Mouse (Mus musculus) mouse embryonic stem cell (cell line): Measurements from ENCODE around the gene Spg7.
"Not testable (repeated sequence)": the region's sequence is repeated elsewhere in the genome, so short reads cannot be mapped to it uniquely, and the experiment has no call there.

ENCODE experiments used
- in situ Hi-C, 2 experiments: fragments of 300-500 bp; cut with MboI; formaldehyde crosslinking; loops; 1 replicate in 1 of 2; 3 replicates in 1 of 2; pipeline ENCODE4 v1.14.3; 2019 to 2020; ENCODE audit warnings: low sequenced_read_pairs in 2 of 2, low pct_unique_long_range_greater_than_20kb in 1 of 2, mixed read lengths in 1 of 2; ENCODE audit not compliant: unreplicated experiment in 1 of 2

Spg7 gene

DNA sequence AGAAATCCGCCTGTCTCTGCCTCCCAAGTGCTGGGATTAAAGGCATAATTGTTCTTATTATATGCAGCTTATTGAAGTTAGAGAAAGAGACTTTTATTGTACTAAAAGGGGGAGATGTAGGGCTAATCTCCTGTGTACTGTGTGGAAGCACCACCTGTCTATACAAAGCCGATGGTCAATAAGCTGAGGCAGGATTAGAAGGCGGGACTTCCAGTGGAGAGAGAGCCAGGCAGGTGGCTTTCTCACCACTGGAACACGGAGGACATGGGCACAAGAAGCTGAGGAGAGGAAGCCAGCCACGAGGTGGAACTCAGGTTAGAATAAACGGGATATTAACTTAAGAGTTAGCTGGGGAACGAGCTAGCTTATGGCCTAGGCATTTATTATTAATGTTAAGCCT is at the start of gene Spg7:
Spg7 (plus strand) TSS at position 222 of the 400 bp plus-strand sequence.
- in situ Hi-C loops, result no loop called here

DNA sequence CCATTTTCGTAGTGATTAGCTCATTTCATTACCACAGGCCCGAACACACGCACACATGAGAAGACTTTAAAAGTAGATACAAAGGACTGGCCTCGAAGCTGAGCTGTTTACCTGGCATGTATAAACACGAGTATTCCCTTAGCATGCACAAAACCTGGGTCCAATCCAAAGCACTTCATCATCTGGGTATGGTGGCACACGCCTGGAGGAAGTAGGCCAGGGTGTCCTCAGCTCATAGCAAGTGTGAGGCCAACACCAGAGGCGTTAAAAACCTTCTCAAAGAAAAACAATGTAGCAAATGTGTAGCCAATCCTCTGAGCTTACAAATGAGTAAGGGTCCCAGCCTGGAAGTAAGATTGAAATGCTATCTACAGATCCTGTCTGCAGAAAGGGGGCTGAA is 48.3 kb upstream of the Spg7 start:
- in situ Hi-C loops, result no loop called here

- in situ Hi-C loops, result no loop called here
Observed at GRCm38 (mm10) chr8:123015074-123015473, 47.7 kb upstream of the Spg7 start.

- in situ Hi-C loops, result no loop called here
Observed at GRCm38 (mm10) chr8:123017143-123017542, 45.6 kb upstream of the Spg7 start.

- in situ Hi-C loops, result no loop called here
Observed at GRCm38 (mm10) chr8:123018484-123019164, 44.1 kb upstream of the Spg7 start.

DNA sequence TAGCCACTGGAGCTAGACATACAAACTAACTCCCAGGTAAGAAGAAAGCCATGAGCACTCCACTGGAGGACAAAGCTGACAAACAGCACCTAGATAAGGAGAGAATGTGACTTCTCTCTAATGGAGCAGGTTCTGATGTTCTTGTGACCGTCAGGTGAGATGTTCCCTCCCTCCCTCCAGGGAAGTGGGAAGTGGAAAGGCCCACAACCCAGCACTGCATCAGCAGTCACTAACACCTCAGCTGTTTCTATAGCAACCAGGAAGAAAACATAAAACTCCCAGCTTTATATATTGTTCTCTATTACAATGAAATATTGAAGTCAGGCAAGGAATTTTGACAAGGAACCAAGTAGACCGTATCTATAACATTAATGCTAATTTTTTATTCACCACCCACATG is 42.7 kb upstream of the Spg7 start:
- in situ Hi-C loops, result no loop called here

GRCm38 (mm10) chr8:123020859-123021258 is 41.9 kb upstream of the Spg7 start:
- in situ Hi-C loops, result no loop called here

DNA sequence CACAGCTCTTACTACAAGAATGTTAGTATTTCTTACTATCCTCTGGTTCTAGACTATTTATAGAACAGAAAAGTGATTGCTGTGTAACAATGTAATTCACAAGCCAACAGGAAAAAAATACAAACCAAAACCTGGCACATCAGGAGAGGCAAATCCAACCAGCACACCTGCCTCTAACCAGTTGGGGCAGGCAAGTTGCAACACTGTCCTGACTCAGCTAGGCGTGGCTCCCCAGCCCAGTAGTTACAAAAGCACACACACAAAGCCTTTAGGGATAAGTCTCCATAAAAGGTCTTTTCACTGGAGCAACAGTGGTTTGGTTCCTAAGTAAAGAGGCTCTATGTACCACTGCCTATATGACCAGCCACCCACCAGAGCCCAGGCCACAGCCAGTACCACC is 41.5 kb upstream of the Spg7 start:
- in situ Hi-C loops, result no loop called here

GRCm38 (mm10) chr8:123022727-123023126 is 40.0 kb upstream of the Spg7 start:
- in situ Hi-C loops, result no loop called here

- in situ Hi-C loops, result no loop called here
Observed at GRCm38 (mm10) chr8:123024226-123024625, 38.5 kb upstream of the Spg7 start.

DNA sequence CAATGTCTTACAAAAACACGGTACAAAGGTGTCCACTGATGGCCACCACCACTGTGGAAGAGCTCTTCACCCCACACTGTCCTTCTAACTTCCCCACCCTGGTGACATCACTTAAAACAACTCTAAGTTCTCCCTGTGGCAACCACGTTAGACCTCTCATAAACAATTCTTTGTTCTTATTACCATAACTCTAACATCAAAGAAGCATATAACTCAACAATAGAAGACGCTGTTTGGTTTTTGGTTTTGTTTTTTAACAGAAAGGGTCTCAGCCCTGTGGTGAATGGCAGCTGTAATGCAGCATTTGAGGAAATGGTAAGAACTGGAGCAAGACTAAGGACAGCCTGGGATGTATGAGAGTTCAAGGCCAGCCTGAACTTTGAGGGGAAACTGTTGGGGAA is 36.8 kb upstream of the Spg7 start:
- in situ Hi-C loops, result no loop called here

DNA sequence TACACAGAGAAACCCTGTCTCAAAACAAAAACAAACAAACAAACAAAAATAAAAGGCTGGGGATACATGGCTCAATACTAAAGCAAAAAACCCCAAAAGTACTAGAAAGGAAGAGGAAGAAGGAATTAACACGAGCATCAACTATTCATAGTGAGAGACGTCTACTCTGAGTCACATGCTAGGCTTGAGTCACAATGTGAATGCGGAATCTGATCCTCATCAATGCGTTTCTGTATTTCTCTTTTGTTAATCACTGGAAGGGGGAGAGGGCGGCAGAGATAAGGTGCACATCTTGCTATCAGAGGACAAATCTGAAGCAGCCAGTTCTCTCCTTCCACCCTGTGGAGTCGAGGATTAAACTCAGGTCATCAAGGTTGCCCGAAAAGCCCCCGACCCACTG is 35.0 kb upstream of the Spg7 start:
- in situ Hi-C loops, result no loop called here

DNA sequence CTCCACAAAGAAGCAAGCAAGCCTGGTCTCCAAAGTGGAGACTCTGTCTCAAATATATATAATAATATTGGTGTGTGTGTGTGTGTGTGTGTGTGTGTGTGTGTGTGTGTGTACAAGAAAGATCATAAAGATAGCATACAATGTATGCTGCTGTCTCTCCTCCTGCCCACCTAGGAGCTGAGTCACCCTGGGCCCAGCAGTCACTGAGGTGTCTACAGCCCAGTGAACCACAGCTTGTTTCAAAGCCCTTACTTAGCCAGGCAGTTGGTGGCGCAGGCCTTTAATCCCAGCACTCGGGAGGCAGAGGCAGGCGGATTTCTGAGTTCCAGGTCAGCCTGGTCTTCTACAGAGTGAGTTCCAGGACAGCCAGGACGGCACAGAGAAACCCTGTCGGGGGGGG is 32.7 kb upstream of the Spg7 start:
- in situ Hi-C loops, result not testable (repeated sequence)

GRCm38 (mm10) chr8:123031321-123031978 is 31.3 kb upstream of the Spg7 start:
- in situ Hi-C loops, result no loop called here

GRCm38 (mm10) chr8:123032730-123033129 is 30.0 kb upstream of the Spg7 start:
- in situ Hi-C loops, result no loop called here

- in situ Hi-C loops, result no loop called here
Observed at GRCm38 (mm10) chr8:123033431-123033830, 29.3 kb upstream of the Spg7 start.

DNA sequence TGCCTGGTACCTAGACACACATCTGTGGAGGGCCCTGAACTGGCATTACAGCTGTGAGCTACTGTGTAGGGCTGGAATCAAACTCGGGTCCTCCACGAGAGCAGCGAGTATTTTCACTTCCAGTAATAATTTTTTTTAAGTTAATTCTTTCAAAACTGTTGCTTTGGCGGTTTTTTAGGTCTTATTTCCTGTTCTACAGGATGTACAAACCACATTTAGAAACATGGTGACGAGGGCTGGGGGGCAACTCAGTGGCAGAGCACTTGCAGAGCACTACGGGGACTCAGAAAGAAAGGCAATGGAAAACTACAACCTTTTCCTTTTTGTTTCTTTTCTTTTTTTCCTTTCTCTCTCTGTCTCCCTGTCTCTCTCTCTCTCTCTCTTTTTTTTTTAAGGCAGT is 28.6 kb upstream of the Spg7 start:
- in situ Hi-C loops, result no loop called here

GRCm38 (mm10) chr8:123036956-123037355 is 25.8 kb upstream of the Spg7 start:
- in situ Hi-C loops, result no loop called here

GRCm38 (mm10) chr8:123037487-123037886 is 25.3 kb upstream of the Spg7 start:
- in situ Hi-C loops, result no loop called here

DNA sequence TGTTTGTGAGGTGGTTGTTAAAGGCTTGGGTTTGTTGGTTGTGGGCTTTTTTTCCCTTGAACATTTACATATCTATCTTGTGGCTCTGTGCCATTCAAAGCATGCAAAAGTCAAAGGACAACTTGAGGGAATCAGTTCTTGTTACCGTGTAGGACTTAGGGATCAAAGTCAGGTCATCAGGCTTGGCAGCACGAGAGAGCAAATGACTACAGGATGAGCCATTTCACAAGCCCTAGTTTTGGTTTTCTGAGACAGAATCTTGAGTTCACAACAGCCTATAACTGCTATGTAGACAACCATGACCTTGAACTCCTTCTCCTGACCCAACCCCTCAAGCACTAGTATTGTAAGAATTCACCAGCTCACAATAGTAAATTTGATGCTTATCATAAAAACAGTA is 24.4 kb upstream of the Spg7 start:
- in situ Hi-C loops, result no loop called here
